8 mouse cellular contexts compared by ENCODE assay signal in the genomic region with DNA sequence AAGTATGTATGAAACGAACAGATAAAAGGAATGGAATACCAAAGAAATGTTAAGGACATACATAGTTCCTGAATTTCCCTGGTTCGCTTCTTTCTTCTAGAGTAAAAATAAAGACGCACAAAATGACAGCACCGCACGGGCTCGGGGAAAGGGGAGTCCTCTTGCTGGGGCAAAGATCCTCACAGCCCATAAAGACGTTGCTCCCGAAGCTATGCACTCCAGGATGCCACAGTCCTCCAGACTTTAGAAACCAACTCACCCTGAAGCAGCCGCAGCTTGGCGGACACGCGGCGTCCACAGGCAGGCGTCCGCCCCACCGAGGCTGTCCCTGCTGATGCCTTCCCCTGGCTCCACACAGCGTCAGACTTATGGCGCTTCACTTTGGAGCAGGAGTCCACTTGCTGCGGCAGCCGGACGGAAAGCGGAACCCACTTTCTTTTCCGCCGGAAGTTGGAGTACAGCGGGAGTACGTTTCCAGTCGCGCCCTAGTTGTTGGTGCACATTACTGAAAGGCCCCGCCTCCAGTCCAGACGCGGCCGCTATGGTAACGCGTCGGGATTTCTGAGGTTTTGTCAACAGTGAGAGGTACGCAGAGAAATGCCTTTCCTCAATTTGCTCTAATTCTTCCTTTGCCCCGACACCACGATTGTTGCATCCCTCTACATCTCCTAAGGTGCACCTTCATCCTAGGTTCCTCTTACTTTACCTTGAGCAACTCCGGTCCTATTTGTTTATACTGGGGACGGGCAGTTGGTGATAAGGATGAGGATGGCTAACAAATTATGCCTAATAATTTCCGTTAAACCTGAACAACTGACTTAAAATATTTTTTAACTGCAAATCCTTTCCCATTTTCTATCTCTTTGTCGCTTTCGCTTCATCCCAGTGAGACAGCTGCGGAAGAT. TPM values are rescaled to one million over a fixed set of nuclear protein-coding genes. Genes with fewer than 3 reads are reported as not detected.
A peak's percentile ranks its signal among the peaks of the same experiment; 100 is the strongest.
DNase-seq lines count a peak whose midpoint lies in the region; ATAC-seq lines count a peak whose summit lies in the region.

Gene Dnajc24, minus strand, starts transcription at position 715 of the 905 bp plus-strand sequence.

- H3K27ac ChIP-seq in intestine, embryonic 14.5 days (ENCODE audit: low read depth): peak within 1 kb of the TSS; percentile 61; the same call in 1 of the 2 replicates

- H3K36me3 ChIP-seq in intestine, embryonic 14.5 days (ENCODE audit: control insufficient read depth, insufficient read depth, low read length): no peaks in the 10 kb centered on the region

- intact Hi-C loops in left cerebral cortex, postnatal 14 days (cut with DNase I): no loop called here

- WGBS in intestine, embryonic 14.5 days: 2% methylated on average over 44 of the region's 44 CpGs

- peak within 1 kb of the TSS; percentile 72 for H3K9ac ChIP-seq in intestine, embryonic 14.5 days (ENCODE audit: low read length)

- H3K27me3 ChIP-seq in intestine, embryonic 14.5 days (replicated peaks; ENCODE audit: control insufficient read depth, insufficient read depth, low read length): 0 out of 2 replicates have a peak, but pooled peaks cover 2% of the 10 kb centered on the region

- no peaks in the 10 kb centered on the region for H3K4me1 ChIP-seq in intestine, embryonic 14.5 days (replicated peaks; ENCODE audit: control insufficient read depth, insufficient read depth, low read length)

- peak within 1 kb of the TSS; percentile 71 for H3K4me2 ChIP-seq in intestine, embryonic 14.5 days (ENCODE audit: low read length)

- peak within 1 kb of the TSS; percentile 81 for H3K4me3 ChIP-seq in intestine, embryonic 14.5 days (ENCODE audit: low read depth, low read length)

- ATAC-seq in intestine, embryonic 14.5 days (replicated peaks; ENCODE audit: low FRiP score, low TSS enrichment, low read depth): peak; percentile 98

- DNase-seq in adrenal gland, adult 18-20 months (ENCODE audit: low spot score in 2 of 2): peak; percentile 82 to 83
- DNase-seq in embryo, embryonic 11 days: peak; percentile 95
- DNase-seq in gastrocnemius, postnatal 25 days: peak; percentile 82
- peak; percentile 95 for DNase-seq in intestine, embryonic 14.5 days (ENCODE audit: low spot score)
- DNase-seq in left cerebral cortex, postnatal 14 days (ENCODE audit: low spot score in 2 of 2): peak; percentile 93 to 95
- DNase-seq in mesoderm, embryonic 11.5 days (ENCODE audit: low read depth, low spot score): peak; percentile 95
- peak; percentile 88 for DNase-seq in right cerebral cortex, postnatal 36 days (ENCODE audit: low spot score in 2 of 2)
- peak; percentile 89 for DNase-seq in yolk sac, embryonic 10.5 days (ENCODE audit: low spot score)

- no peaks in the 10 kb centered on the region for H3K9me3 ChIP-seq in intestine, embryonic 14.5 days (ENCODE audit: control insufficient read depth, low read length)

RNA-seq across cellular contexts. Expression of gene Dnajc24, which starts in this region (rescaled TPM):
- total RNA-seq in adrenal gland, adult 18-20 months (2021): 10 to 100 TPM; 16.9 to 20.8 TPM
- total RNA-seq in gastrocnemius, postnatal 25 days (2021): 1 to 10 TPM; 4.5 to 6.5 TPM
- 31.3 and 36.1 TPM in 2 replicates for polyA plus RNA-seq in intestine, embryonic 14.5 days (2014; fragmentation: Nextera tagmentation; extraction: Ambion mirVana)
- total RNA-seq in left cerebral cortex, postnatal 14 days (2021): 10 to 100 TPM; 17.3 to 19.9 TPM

Comparison
In these comparisons a context has a peak if more than half of its experiments do, and no peak if none do; other contexts are left out.
1. Peak in every context shown above with its lines: DNase-seq, ATAC-seq, H3K4me3 ChIP-seq and H3K27ac ChIP-seq.